Mouse (Mus musculus): ENCODE measurements around the gene Gatc. TPM values are rescaled to one million over a fixed set of nuclear protein-coding genes. Genes with fewer than 3 reads are reported as not detected.
"Not testable (repeated sequence)": the region's sequence is repeated elsewhere in the genome, so short reads cannot be mapped to it uniquely, and the experiment has no call there.

Gatc gene
- total RNA-seq, 2 experiments from 2014 or later: 6.4 to 32.3 TPM

DNA sequence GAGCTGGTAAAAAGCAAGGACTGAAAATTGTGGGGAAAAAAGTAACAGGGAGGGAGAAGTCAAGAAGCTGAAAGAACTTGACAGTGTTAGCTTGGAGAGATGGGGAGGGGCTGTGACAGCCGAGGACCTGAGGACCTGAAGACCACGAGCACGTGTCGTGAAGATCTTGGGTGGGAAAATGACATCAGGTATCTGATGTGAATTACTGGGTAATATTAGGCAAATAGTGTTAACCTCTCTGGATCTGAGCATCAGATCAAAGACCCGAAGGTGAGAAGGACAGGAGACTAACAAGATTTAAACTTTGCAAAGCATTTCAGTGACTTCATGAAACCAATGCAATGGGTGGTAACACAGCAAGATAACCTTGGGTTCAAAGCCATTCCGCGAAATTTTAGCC, 971 bp downstream of the Gatc start:
- no peak for ATAC-seq (replicated peaks; ENCODE audit: low FRiP score, poor library complexity, severe bottlenecking)

DNA sequence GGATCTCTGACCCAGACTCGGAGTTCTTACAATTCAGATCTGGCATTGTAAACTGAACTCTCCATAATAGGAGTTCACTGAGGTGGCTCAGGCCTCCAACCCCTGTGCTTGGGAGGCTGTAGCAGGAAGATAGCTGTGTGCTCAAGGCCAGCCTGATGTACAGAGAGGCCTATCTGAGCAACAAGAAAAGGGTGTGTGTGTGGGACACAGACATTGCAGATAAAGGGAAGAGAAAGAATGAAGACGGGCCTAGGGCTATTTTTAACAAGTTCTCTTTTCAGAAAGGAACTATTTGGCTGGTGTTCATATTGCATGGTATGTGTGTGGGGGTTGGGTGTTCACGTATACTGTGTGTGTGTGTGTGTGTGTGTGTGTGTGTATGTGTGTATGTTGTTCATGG, 7.4 kb downstream of the Gatc start:
- ATAC-seq (replicated peaks; ENCODE audit: low FRiP score, poor library complexity, severe bottlenecking): peak; percentile 96

DNA sequence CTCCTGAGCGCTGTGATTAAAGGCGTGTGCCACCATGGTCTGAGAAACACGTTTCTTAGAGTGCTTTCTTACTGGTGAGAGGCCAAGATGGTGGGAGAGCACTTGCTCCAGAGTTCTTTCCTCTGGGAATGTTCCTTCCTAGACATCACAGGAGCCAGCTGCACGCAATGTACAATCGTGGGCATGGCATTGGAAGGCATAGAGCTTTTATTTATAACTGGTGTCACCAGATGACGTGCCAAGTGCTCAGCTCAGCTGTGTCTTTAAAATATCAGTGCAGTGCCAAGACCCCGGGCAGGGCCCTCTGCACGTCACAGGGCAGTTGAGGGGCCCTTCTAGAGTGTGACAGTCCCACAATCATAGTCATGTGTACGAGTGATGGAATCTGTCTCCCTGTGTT, 10.0 kb downstream of the Gatc start:
- ATAC-seq (replicated peaks; ENCODE audit: low FRiP score, poor library complexity, severe bottlenecking): no peak

DNA sequence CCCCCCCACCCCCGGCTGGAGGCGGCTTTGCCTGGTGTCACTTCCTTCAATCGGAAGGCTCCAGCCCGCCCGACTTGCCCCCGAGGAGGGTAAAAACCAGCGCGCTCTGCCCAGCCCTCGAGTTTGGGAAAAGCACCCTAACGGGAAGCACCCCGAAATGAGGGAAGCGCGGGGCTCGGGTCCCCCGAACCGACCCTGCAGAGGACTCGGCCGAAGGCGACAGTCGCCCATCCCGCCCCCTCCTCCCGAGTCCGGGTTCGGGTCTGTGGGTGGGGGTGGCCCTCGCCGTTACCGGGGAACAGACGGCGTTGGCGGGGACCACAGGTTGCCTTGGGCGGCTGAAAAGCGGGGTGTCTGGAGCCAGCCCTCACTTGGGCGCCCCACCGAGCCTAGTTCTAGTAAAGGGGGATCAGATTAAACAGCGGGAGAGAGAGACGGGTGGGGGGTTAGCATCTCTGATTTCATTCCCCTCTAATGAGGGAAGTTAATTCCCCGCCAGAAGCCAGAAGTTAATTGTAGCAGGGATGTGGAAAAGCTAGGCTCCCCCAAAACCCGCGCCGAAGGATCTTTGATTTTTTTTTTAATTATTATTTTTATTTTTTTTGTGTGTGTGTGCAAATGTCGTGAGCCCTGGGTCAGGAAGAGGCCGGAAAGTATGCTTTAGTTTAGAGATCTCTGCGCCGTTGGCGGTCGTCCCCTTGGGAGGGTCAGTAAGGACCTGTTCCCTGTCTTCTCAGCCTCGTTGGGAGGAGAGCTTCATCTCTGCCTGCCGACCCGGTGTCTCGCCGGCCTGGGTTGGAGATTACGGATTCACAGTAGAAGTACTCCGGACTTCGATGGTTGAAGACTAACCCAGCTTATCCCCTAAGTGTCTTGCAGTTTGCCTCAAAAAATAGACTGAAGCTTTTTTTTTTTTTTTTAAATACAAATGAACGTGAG, 13.1 kb downstream of the Gatc start:
- ATAC-seq (replicated peaks; ENCODE audit: low FRiP score, poor library complexity, severe bottlenecking): 0 out of 2 replicates have a peak, but pooled peaks have one; percentile 36

DNA sequence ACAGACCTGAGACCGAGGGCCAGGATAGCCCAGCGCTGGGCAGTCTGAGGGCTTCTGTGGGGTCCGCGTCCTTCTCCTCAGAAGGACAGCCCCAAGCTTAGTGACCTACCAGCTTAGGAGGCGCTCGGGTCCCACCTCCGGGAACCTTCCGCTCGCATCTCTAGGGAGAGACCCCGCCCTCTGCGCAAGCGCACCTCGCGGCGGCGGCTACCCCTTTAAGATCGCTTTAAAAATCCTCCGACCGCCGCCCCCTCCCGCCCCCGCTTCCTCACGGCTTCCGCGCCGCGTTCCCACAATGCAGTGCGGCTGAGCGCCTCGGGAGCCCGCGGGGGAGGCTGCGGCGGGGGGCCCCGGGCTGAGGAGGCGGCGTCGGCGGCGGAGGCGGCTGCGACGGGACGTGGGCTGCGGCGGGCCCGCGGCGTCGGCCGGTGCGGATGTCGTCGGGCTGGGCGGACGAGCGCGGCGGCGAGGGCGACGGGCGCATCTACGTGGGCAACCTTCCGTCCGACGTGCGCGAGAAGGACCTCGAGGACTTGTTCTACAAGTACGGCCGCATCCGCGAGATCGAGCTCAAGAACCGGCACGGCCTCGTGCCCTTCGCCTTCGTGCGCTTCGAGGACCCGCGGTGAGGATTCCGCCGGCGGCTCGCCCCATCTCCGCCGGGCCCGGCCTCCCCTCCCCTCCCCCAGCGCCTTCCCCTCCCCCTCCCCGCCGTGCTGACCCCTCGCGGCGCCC, 13.9 kb downstream of the Gatc start, which contains the start of gene Srsf9:
Srsf9 (plus strand) TSS at position 303 of the 735 bp plus-strand sequence.
- ATAC-seq (replicated peaks; ENCODE audit: low FRiP score, poor library complexity, severe bottlenecking): peak; percentile 88

DNA sequence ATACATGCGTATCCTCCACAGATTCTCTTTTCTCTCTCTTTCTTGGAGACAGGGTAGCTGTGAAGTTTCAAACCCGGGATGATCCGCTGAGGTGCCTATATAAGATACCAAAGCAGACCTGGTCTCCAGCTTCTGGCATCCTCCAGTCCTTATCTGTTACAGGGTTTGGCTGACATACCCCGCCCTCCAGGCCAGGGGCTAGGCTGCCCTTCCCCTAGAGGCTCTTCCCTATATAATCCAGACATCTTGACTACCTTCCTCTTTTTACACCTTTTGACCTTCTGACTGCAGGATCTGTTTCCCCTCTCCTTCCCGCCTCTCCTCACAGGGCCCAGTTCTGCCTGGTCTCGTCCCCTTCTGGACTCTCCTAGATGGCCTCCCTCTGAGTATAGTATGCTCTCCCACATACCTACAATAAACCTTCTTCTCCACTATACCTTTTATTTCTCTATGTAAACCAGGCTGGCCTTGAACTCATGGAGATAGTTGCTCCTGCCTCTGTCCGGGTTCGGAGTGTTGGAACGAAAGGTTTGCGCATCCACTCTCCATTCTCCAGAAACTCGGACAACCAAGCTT, 14.6 kb downstream of the Gatc start:
- peak; percentile 81 for ATAC-seq (replicated peaks; ENCODE audit: low FRiP score, poor library complexity, severe bottlenecking)

DNA sequence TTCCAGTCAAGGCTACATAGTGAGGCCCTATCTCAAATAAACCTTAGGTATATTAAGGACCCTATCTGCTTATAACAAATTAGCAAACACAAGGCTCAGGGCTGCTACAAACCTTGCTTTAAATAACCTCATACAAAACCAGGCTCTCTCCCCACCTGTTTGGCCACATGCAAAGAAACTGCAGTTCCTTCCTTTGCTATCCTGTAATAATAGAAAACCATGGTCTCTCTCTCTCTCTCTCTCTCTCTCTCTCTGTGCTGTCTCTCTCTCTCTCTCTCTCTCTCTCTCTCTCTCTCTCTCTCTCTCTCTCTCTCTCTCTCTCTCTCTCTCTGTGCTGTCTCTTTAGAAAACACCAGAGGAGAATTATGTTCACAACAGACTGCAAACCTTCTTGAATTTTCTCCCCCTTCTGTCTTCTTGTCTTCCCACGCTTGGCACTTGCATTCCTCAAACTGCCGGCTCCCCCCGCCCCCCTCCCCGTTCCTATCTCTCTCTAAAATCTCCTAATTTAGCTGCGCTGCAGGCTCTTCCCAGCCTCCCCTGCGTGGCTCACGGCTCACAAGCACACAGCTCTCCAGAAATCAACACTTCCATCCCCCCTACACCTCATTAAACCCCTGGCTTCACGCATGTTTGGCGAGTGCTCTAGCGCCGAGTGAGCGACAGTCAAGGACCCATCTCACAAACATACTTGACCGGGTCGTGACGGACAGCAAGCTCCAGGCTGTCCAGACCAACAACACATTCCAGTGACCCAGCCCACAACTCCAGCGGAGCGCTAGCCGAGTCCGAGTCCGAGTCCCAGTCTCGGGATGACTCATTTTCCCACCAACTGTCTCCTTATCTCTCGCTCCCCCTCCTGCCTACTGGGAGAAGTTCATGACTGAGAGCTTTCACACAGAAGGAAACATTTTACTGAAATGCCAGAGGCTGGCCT, 21.7 kb downstream of the Gatc start:
- ATAC-seq (replicated peaks; ENCODE audit: low FRiP score, poor library complexity, severe bottlenecking): peak; percentile 93

DNA sequence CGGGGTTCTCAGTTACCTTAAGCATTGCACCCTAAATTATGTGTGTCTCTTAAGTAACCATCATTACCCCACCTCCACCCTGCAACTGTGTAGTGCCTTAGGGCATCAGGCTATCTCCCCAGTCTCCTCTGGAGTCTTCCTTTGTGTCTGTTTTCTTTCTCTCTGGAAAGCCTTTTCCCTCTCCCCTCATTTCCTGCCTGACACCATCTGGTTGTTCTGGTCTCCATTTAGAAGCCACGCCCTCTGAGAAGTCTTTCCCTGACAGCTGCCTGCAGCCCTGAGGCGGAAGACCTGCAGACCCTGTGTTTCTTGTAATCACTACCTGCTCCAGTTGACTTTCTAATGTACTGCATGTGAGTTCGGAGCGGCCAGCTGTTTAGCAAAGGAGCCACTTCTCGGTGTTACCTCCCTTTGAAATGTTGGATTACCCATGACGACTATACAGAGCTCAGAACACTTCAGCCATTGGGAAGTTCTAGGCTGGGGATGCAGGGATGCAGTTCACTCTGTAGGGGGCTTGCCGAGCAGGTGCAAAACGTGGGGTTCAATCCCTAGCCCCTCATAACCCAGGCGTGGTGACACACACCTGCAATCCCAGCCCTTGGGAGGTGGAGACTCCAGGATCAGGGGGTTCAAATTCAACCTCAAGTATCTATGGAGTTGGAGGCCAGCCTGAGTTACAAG, 23.2 kb downstream of the Gatc start:
- ATAC-seq (replicated peaks; ENCODE audit: low FRiP score, poor library complexity, severe bottlenecking): no peak

DNA sequence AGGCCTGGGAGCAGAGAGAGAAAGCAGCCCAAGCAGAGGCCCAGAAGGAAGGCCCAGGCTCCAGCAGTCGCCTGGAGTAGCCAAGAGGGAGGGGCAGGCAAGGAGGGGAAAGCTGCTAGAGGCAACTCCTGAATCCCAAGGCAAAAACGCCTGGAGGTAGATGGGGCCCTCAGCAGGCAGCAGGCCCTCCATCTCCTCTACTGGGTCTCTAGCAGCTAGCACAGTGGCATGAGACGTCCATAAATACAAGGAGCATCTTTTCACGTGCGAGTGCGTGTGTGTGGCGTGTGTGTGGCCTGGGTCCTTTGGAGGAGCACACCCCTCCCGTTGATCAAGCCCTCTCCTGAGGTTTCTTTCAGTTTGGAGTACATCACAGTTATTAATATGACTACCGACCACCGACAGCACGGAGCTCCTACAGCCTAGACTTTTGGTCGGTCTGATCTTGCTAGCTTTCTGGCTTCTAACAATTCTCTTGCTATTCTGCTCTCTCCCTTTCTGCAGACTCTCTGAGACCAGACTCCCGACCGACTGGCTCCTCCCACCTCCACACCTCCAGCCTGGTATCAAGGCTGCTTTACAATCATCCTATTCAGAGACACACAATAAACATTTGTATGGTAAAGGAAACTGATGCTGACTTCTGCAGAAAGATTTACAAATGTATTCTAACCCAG, 23.9 kb downstream of the Gatc start:
- ATAC-seq (replicated peaks; ENCODE audit: low FRiP score, poor library complexity, severe bottlenecking): no peak

DNA sequence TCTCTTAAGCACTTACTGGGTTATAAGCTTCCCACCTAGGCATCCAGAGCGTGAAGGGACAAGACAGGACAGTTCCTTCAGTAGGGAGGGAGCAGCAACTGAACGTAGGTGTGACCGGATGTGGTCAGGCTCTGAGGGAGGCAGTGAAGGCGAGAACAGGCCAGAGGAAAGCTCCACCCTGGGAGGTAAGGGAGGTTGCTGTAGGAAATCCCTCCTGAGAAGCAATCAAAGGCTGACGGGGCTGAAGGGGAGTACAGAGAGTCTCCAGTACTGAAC, 27.4 kb downstream of the Gatc start:
- 0 out of 2 replicates have a peak, but pooled peaks have one; percentile 6 for ATAC-seq (replicated peaks; ENCODE audit: low FRiP score, poor library complexity, severe bottlenecking)

DNA sequence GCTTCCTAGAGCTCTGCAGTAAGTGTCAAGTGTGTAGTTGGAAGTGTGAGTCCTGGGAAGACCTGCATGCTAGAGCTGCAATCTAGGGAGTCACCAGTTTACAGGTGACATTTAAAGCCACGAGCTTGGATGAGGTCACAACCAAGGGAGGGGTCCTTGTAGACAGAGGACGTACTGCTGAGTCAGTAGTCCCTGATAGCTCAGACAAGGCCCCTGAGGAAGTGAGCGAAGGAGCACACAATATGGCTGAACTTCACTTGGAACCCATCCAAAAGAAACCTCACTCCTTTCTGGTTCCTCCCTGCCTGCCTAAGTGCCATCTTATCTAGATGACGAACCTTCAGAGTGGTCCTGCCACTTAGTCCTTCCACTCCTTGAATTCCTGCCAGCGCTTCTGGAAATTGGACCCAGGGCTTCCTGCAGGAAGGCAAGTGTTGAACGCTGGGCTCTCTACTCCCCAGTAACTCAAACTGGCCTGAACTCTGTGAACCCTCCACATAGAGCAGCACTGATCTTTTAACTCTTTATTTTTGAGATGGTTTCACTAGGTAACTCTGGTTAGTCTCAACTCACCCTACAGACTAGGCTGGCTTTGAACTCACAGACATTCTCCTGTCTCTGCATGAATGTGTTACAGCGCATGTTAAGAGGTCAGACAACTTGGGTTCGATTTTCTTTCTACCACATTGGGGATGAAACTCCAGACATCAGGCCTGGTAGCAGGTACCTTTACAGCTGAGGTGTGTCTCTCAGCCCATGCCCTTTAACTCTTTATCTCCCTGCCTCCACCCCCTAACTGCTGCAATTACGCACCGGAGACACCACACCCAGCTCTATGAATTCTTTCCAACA, 27.9 kb downstream of the Gatc start:
- ATAC-seq (replicated peaks; ENCODE audit: low FRiP score, poor library complexity, severe bottlenecking): peak; percentile 83

DNA sequence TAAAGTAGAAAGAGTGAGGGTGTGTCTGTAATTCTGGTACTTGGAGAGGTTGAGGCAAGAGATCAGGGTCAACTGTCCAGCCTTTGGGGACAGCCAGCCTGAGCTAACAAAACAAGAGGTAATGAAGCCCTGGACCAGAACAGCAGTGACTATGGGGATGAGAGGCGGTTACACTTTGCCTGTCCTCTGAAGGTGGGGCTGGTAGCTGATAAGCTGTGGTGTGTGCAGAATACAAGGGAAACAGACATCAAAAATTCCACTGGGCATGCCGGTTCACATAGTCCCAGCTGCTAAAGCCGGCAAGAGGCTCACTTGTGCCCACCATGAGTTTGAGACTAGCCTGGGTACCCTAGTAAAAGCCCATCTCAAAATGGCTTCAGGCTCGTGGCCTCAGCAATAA, 28.6 kb downstream of the Gatc start:
- peak; percentile 76 for ATAC-seq (replicated peaks; ENCODE audit: low FRiP score, poor library complexity, severe bottlenecking)

DNA sequence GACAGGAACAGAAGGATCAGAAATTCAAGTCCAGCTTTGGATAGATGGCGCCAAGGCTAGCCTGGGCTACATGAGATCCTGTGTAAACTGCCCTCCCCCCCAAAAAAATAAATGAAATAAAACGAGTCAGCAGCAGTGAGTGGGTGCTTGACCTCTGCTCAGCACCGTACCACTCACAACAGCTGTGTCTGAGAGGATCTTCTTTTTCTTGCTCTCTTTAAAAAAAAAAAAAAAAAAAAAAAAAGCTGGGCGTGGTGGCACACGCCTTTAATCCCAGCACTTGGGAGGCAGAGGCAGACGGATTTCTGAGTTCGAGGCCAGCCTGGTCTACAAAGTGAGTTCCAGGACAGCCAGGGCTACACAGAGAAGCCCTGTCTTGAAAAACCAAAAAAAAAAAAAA, 38.8 kb downstream of the Gatc start:
- ATAC-seq (replicated peaks; ENCODE audit: low FRiP score, poor library complexity, severe bottlenecking): not testable (repeated sequence)

DNA sequence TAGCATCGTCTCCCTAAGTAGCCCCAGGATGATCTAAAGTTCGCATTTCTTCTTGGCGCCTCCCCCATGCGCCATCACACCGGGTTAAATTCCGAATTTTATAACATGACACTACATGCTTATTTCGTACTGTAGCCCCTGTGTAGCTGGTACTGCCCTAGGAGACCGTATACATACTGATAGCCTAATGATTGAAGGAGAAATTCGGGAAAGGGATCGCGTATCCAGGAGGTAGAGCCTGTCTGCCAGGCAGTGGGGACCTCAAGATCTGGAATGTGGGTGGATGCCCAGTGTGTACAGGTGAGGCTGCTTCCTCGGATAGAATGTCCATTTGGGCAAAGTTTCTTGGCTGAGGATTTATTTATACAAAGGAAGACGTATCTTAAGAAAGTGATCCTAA, 39.4 kb downstream of the Gatc start:
- no peak for ATAC-seq (replicated peaks; ENCODE audit: low FRiP score, poor library complexity, severe bottlenecking)

DNA sequence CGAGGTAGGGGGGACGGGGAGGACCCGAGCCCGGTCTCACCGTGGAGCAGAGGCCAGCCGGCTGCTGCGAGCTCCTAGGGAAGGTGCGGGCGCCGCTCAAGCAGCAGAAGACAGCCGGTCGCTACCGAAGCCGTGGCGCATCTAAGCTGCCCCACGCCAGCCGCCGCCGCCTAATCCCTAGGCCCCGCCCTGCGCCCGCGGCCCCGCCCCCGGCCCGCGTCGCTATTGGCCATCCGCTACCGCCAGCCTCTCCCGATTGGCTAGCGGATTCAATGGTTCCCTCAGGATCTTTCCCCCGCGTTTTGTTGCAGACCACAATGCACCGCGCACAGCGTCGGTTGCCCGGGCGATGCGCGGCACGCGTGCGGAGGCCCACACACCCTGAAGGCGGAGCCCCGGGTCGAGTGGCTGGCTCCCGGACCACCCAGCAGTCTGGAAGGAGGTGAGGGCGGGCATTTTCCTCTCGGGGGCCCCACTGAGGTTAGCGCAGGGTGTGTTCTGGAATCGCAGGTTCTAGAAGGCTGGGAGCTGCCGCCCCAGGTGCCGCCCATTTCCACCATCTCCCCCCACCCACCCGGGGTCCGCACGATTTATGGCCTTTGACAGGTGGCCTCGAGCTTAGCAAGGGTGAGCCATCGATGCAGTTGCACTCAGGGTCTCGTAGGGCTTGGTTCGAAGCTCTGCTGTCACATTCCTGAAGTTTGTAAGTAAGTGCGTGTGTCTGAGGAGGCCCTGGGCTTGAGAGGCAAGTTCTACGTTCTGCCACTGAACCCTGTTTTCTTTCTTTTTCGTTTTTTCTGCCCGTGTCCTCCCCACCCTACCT, 40.0 kb downstream of the Gatc start, which contains the start of gene Dynll1:
Dynll1 (minus strand) TSS at position 208 of the 823 bp plus-strand sequence.
- peak; percentile 98 for ATAC-seq (replicated peaks; ENCODE audit: low FRiP score, poor library complexity, severe bottlenecking)

DNA sequence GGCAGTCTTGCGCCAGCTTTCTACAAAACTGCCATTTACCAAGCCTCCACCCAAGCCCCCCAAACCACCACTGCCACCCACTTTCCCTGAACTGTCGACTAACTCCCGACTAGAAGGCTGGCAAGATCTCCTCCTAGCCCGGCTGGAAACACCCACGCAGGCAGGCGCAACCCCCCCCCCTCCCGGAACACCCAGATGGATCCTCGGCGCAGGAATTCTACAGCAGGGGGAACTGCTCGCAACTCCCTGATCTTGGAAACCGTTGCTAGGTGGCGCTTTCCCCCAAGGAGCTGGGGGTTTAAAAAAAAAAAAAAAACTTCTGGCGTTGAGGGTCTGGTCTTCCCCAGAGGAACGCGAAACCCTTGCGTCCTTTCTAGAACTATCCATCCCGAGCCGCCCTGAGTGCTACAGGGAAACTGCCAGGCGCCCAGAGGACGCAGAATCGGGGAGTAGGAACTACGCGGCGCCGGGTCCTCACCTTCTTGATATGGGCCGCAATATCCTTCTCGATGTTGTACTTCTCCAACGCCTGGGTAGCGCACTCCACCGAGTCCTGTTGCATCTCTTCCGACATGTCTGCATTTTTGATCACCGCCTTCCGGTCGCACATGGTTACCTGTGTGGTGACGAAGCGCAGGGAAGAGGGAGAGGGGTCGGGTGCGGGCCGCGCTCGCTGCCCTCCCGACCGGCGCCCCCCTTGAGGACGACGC, 40.8 kb downstream of the Gatc start:
- peak; percentile 26; the same call in 1 of the 2 replicates for ATAC-seq (replicated peaks; ENCODE audit: low FRiP score, poor library complexity, severe bottlenecking)
